Mouse (Mus musculus) midbrain, postnatal 0 days (tissue): Measurements from ENCODE around the gene Ikzf5. TPM values are rescaled to one million over a fixed set of nuclear protein-coding genes. Genes with fewer than 3 reads are reported as not detected.
"Not testable (repeated sequence)": the region's sequence is repeated elsewhere in the genome, so short reads cannot be mapped to it uniquely, and the experiment has no call there.

ENCODE experiments used
- ATAC-seq: fragments of 200-750 bp; cut with Nextera tagmentation; 2 replicates; pipeline ENCODE4 v1.8.0; 2017; ENCODE audit warnings: moderate number of reproducible peaks, mild to moderate bottlenecking, moderate TSS enrichment, moderate library complexity; ENCODE audit not compliant: low FRiP score
- DNase-seq: peaks from one replicate; pipeline ENCODE4 v3.0.0-alpha.2; 2015; ENCODE audit warnings: low spot score
- H3K27ac ChIP-seq: fragments of 300-500 bp; sonication (generic); 2 replicates; pipeline ENCODE4 v1.5.1; 2014; ENCODE audit warnings: low read depth, mild to moderate bottlenecking, low read length, mixed read lengths
- H3K27me3 ChIP-seq: fragments of 300-500 bp; sonication (generic); 2 replicates; pipeline ENCODE4 v1.6.1; 2014; ENCODE audit warnings: low read length, control low read depth, mixed read lengths; ENCODE audit not compliant: insufficient read depth
- H3K36me3 ChIP-seq: fragments of 300-500 bp; sonication (generic); 2 replicates; pipeline ENCODE4 v1.6.1; 2014; ENCODE audit warnings: low read length, control low read depth, mixed read lengths; ENCODE audit not compliant: insufficient read depth
- H3K4me1 ChIP-seq: fragments of 300-500 bp; sonication (generic); 2 replicates; pipeline ENCODE4 v1.6.1; 2014; ENCODE audit warnings: mild to moderate bottlenecking, control low read depth, antibody characterized with exemption, low read length, mixed read lengths; ENCODE audit not compliant: insufficient read depth
- H3K4me2 ChIP-seq: fragments of 300-500 bp; sonication (generic); 2 replicates; pipeline ENCODE4 v1.6.1; 2014; ENCODE audit warnings: low read depth, mild to moderate bottlenecking, low read length, mixed read lengths; ENCODE audit not compliant: poor library complexity, severe bottlenecking
- H3K4me3 ChIP-seq: fragments of 300-500 bp; sonication (generic); 2 replicates; pipeline ENCODE4 v1.5.1; 2014; ENCODE audit warnings: low read depth, mild to moderate bottlenecking, low read length, moderate library complexity
- H3K9ac ChIP-seq: fragments of 300-500 bp; sonication (generic); replicated peaks from 2 replicates; pipeline ENCODE4 v1.6.1; 2014; ENCODE audit warnings: mild to moderate bottlenecking, low read length, moderate library complexity, mixed read lengths; ENCODE audit not compliant: poor library complexity, severe bottlenecking
- H3K9me3 ChIP-seq: fragments of 300-500 bp; sonication (generic); 2 replicates; pipeline ENCODE4 v1.6.1; 2016; ENCODE audit warnings: low read length, control low read depth
- CTCF ChIP-seq: IDR thresholded peaks from 2 replicates; pipeline ENCODE4 v1.5.1; 2016; ENCODE audit warnings: antibody characterized with exemption, mild to moderate bottlenecking
- WGBS: fragments of 180-500 bp; shearing (Covaris S2); extraction: QIAGEN DNeasy Blood & Tissue Kit; methylation state at CpG from one replicate; pipeline ENCODE4 v1.1.7; 2014; 5-methylcytosine and 5-hydroxymethylcytosine counted together
- polyA plus RNA-seq: library from polyadenylated mRNA; unstranded; fragments of >200 nt; fragmentation: Nextera tagmentation; extraction: Ambion mirVana; gene quantifications from 2 replicates; pipeline ENCODE4 v1.2.1, GENCODE M21; 2015
- total RNA-seq: library from RNA; depleted of rRNA; stranded (reverse); fragments of >200 nt; gene quantifications from 2 replicates; pipeline ENCODE4 v1.2.3, GENCODE M21; 2014

Ikzf5 gene
- total and polyA plus RNA-seq, 2 experiments from 2014 or later, result 10.8 to 11.8 TPM

GRCm38 (mm10) chr7:131409321-131409987, 867 bp downstream of the Ikzf5 start:
- TF ChIP-seq CTCF, result no peak
- Histone ChIP-seq H3K27me3 (no peaks in the 10 kb centered on the region), H3K4me3 (peak overlapping the region; percentile 94), H3K4me2 (peak overlapping the region; percentile 59), H3K27ac (peak overlapping the region; percentile 84), H3K9ac (peak overlapping the region; percentile 90), H3K9me3 (no peaks in the 10 kb centered on the region), H3K4me1 (peaks cover 12% of the 10 kb centered on the region; the same call in 1 of the 2 replicates), H3K36me3 (no peaks in the 10 kb centered on the region)
- ATAC-seq (peak; percentile 17; the same call in 1 of the 2 replicates), DNase-seq (peak; percentile 27)
- 6% methylated on average over 16 of the region's 16 CpGs for WGBS

GRCm38 (mm10) chr7:131391761-131392160, 18.6 kb downstream of the Ikzf5 start:
- not testable (repeated sequence) for H3K4me3 ChIP-seq, H3K9ac ChIP-seq, H3K4me2 ChIP-seq, H3K27ac ChIP-seq, ATAC-seq, H3K4me1 ChIP-seq, H3K9me3 ChIP-seq, H3K27me3 ChIP-seq, DNase-seq
- 84% methylated on average over 6 of the region's 7 CpGs for WGBS
- H3K36me3 ChIP-seq, result peaks cover 11% of the 10 kb centered on the region; the same call in 1 of the 2 replicates

- H3K27me3 ChIP-seq, result no peaks in the 10 kb centered on the region
- DNase-seq (peak; percentile 42), ATAC-seq (no peak)
- H3K36me3 ChIP-seq, result no peaks in the 10 kb centered on the region
- 70% methylated on average over 9 of the region's 9 CpGs for WGBS
- peak; percentile 58 for TF ChIP-seq CTCF
- no peaks in the 10 kb centered on the region for H3K9me3 ChIP-seq
- H3K9ac ChIP-seq, result peak overlapping the region; percentile 72
- H3K4me2 ChIP-seq, result peak overlapping the region; percentile 73
- H3K4me3 ChIP-seq, result peak overlapping the region; percentile 62
- no peaks in the 10 kb centered on the region for H3K4me1 ChIP-seq
- H3K27ac ChIP-seq, result 0 out of 2 replicates have a peak overlapping the region, but pooled peaks have one; percentile 75
Measured at GRCm38 (mm10) chr7:131371880-131372651, 38.3 kb downstream of the Ikzf5 start.

- Histone ChIP-seq H3K4me3 (peak overlapping the region; percentile 62), H3K4me2 (peak overlapping the region; percentile 73), H3K4me1 (no peaks in the 10 kb centered on the region), H3K9ac (peak overlapping the region; percentile 72), H3K27me3 (no peaks in the 10 kb centered on the region), H3K9me3 (no peaks in the 10 kb centered on the region), H3K27ac (peak overlapping the region; percentile 75), H3K36me3 (no peaks in the 10 kb centered on the region)
- peak; percentile 54; the same call in 1 of the 2 replicates for ATAC-seq
- 4% methylated on average over 9 of the region's 9 CpGs for WGBS
- TF ChIP-seq CTCF, result no peak
- no peak for DNase-seq
Measured at GRCm38 (mm10) chr7:131371470-131371860, 38.9 kb downstream of the Ikzf5 start.

- 5% methylated on average over 47 of the region's 47 CpGs for WGBS
- H3K4me3 ChIP-seq, result peak within 1 kb of the TSS; percentile 62
- peak; percentile 87 for TF ChIP-seq CTCF
- H3K27me3 ChIP-seq, result no peaks in the 10 kb centered on the region
- ATAC-seq, result peak; percentile 92
- no peaks in the 10 kb centered on the region for H3K36me3 ChIP-seq
- H3K27ac ChIP-seq, result peak within 1 kb of the TSS; percentile 75
- peak; percentile 92 for DNase-seq
- H3K4me2 ChIP-seq, result peak within 1 kb of the TSS; percentile 73
- H3K4me1 ChIP-seq, result no peaks in the 10 kb centered on the region
- H3K9me3 ChIP-seq, result no peaks in the 10 kb centered on the region
- peak within 1 kb of the TSS; percentile 72 for H3K9ac ChIP-seq
Measured at GRCm38 (mm10) chr7:131370648-131371469, 39.5 kb downstream of the Ikzf5 start, which contains the start of gene Pstk. Gene Pstk, plus strand, starts transcription at chr7:131371141.
